ENCODE assay signal across 33 mouse cellular contexts in the genomic region with DNA sequence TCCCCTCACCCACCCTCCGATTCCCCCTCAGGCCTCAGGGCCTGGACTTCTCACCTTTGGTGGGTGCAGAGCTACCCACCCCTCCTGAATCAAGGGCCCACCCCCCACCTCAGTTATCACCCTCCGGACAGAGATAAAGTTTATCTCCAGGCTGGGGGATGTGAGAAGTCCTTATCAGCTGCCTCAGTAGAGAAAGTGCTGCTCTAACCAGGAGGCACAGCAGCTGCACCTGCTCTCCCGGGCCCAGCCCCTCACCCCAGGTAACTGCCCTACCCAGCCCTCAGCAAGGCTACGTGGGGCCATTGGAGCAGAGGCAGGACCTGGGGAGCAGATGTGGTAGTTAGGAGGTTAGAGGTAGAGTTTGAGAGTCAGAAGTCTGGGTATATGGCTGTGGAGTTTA. TPM values are rescaled to one million over a fixed set of nuclear protein-coding genes. Genes with fewer than 3 reads are reported as not detected.
DNase-seq lines count a peak whose midpoint lies in the region; ATAC-seq lines count a peak whose summit lies in the region.
"Had no signal": no experiment of that assay in that cellular context is flagged by ENCODE, and none has a peak within 500 bp of the region (broad histone marks: within the 10 kb centered on the region; RNA-seq: fewer than 3 reads in every experiment).

No protein-coding gene starts in this region.

- 35% methylated on average over 4 of the region's 4 CpGs for WGBS in heart, embryonic 10.5 days
- WGBS in midbrain, embryonic 10.5 days = 84% methylated on average over 4 of the region's 4 CpGs
- 83% methylated on average over 4 of the region's 4 CpGs for WGBS in midbrain, embryonic 15.5 days
- 24% methylated on average over 4 of the region's 4 CpGs for WGBS in liver, embryonic 16.5 days (ENCODE audit: insufficient replicate concordance)

- no peaks in the 10 kb centered on the region for H3K36me3 ChIP-seq in heart, embryonic 10.5 days
- H3K36me3 ChIP-seq in midbrain, embryonic 10.5 days = no peaks in the 10 kb centered on the region
- H3K36me3 ChIP-seq in midbrain, embryonic 15.5 days (replicated peaks) = no peaks in the 10 kb centered on the region
- peaks cover 14% of the 10 kb centered on the region for H3K36me3 ChIP-seq in liver, embryonic 16.5 days (ENCODE audit: control insufficient read depth, insufficient read depth)
- H3K36me3 ChIP-seq: forebrain, embryonic 15.5 days; hindbrain, embryonic 10.5 days; intestine, embryonic 15.5 days; limb, embryonic 10.5 days; neural tube, embryonic 12.5 days had no signal

- H3K4me3 ChIP-seq in heart, embryonic 10.5 days = peak overlapping the region; percentile 36
- 0 out of 2 replicates have a peak overlapping the region, but pooled peaks have one; percentile 9 for H3K4me3 ChIP-seq in midbrain, embryonic 10.5 days
- H3K4me3 ChIP-seq in midbrain, embryonic 15.5 days = no peak overlapping the region
- peak overlapping the region; percentile 74 for H3K4me3 ChIP-seq in liver, embryonic 16.5 days (ENCODE audit: low read depth, low read length)
- H3K4me3 ChIP-seq: forebrain, embryonic 15.5 days; hindbrain, embryonic 10.5 days; intestine, embryonic 15.5 days; layer of hippocampus, adult 2 months; limb, embryonic 10.5 days; neural tube, embryonic 12.5 days had no signal

- no peaks in the 10 kb centered on the region for H3K27me3 ChIP-seq in heart, embryonic 10.5 days (ENCODE audit: insufficient read depth, poor library complexity, severe bottlenecking)
- H3K27me3 ChIP-seq in midbrain, embryonic 10.5 days (ENCODE audit: low read depth, poor library complexity, severe bottlenecking) = no peaks in the 10 kb centered on the region
- no peaks in the 10 kb centered on the region for H3K27me3 ChIP-seq in midbrain, embryonic 15.5 days (replicated peaks)
- no peaks in the 10 kb centered on the region for H3K27me3 ChIP-seq in liver, embryonic 16.5 days (ENCODE audit: control insufficient read depth, insufficient read depth, low read depth, low read length)
- H3K27me3 ChIP-seq: forebrain, embryonic 15.5 days; intestine, embryonic 15.5 days; neural tube, embryonic 12.5 days; Patski had no signal

- no peaks in the 10 kb centered on the region for H3K4me1 ChIP-seq in heart, embryonic 10.5 days
- H3K4me1 ChIP-seq in midbrain, embryonic 10.5 days = no peaks in the 10 kb centered on the region
- no peaks in the 10 kb centered on the region for H3K4me1 ChIP-seq in midbrain, embryonic 15.5 days
- peaks cover 22% of the 10 kb centered on the region for H3K4me1 ChIP-seq in liver, embryonic 16.5 days (ENCODE audit: control insufficient read depth, low read depth, low read length)
- H3K4me1 ChIP-seq: forebrain, embryonic 15.5 days; hindbrain, embryonic 10.5 days; intestine, embryonic 15.5 days; limb, embryonic 10.5 days; neural tube, embryonic 12.5 days had no signal

- no peak for DNase-seq in heart, embryonic 10.5 days (ENCODE audit: low spot score)
- no peak for DNase-seq in heart, adult 11 months
- no peak for DNase-seq in midbrain, embryonic 10.5 days (ENCODE audit: low spot score)
- peak; percentile 63 for DNase-seq in liver
- DNase-seq in B cell, adult 2 months = no peak
- DNase-seq: adrenal gland, postnatal 10 days; cerebellum, adult 9-10 months; gastrocnemius, postnatal 10 days; kidney, adult 8-10 months; kidney, postnatal 14 days; lung, postnatal 10 days; midbrain, embryonic 14.5 days; retina, postnatal 1 day; right cerebral cortex, postnatal 25 days; thymus, adult 2 months had no signal

- no peaks in the 10 kb centered on the region for H3K9me3 ChIP-seq in heart, embryonic 10.5 days
- H3K9me3 ChIP-seq in midbrain, embryonic 10.5 days (replicated peaks) = peaks cover 8% of the 10 kb centered on the region
- no peaks in the 10 kb centered on the region for H3K9me3 ChIP-seq in midbrain, embryonic 15.5 days
- H3K9me3 ChIP-seq in liver, embryonic 16.5 days (replicated peaks; ENCODE audit: control insufficient read depth, low read length) = no peaks in the 10 kb centered on the region
- H3K9me3 ChIP-seq: forebrain, embryonic 15.5 days; intestine, embryonic 15.5 days; limb, embryonic 10.5 days; neural tube, embryonic 12.5 days had no signal

- no peak overlapping the region for H3K9ac ChIP-seq in midbrain, embryonic 15.5 days
- H3K9ac ChIP-seq in liver, embryonic 16.5 days (ENCODE audit: low read depth, low read length) = peak overlapping the region; percentile 79
- H3K9ac ChIP-seq: forebrain, embryonic 15.5 days; intestine, embryonic 15.5 days; neural tube, embryonic 12.5 days had no signal

- ATAC-seq in midbrain, embryonic 15.5 days (replicated peaks) = no peak
- ATAC-seq in liver, embryonic 16.5 days (ENCODE audit: low read depth) = peak; percentile 24; the same call in 1 of the 2 replicates
- no peak for ATAC-seq in activated CD4-positive, CD25-positive, alpha-beta regulatory T cell, adult 4 months
- ATAC-seq: CD4-positive, CD25-positive, alpha-beta regulatory T cell, adult 4 months; forebrain, embryonic 15.5 days; hindbrain, embryonic 16.5 days; intestine, embryonic 15.5 days; Patski had no signal

- H3K27ac ChIP-seq in heart, embryonic 10.5 days = no peak overlapping the region; the same call in 1 of the 2 replicates
- no peak overlapping the region for H3K27ac ChIP-seq in midbrain, embryonic 10.5 days (replicated peaks)
- H3K27ac ChIP-seq in midbrain, embryonic 15.5 days = no peak overlapping the region
- H3K27ac ChIP-seq in liver, embryonic 16.5 days (ENCODE audit: low read length) = peak overlapping the region; percentile 88
- H3K27ac ChIP-seq: forebrain, embryonic 15.5 days; hindbrain, embryonic 10.5 days; intestine, embryonic 15.5 days; layer of hippocampus, adult 2 months; limb, embryonic 10.5 days; neural tube, embryonic 12.5 days had no signal

- no peak overlapping the region for H3K4me2 ChIP-seq in midbrain, embryonic 15.5 days
- H3K4me2 ChIP-seq in liver, embryonic 16.5 days (ENCODE audit: low read depth, low read length) = peak overlapping the region; percentile 65; the same call in 1 of the 2 replicates
- H3K4me2 ChIP-seq: forebrain, embryonic 15.5 days; intestine, embryonic 15.5 days; neural tube, embryonic 12.5 days had no signal

RNA-seq across cellular contexts. Expression of a gene that starts 11.7 kb away (rescaled TPM):
- 18.0 and 20.2 TPM in 2 replicates for polyA plus RNA-seq in heart, embryonic 10.5 days (2016; fragmentation: Nextera tagmentation; extraction: Ambion mirVana)
- polyA plus RNA-seq in midbrain, embryonic 10.5 days (2016; fragmentation: Nextera tagmentation; extraction: Ambion mirVana) = 5.4 and 7.8 TPM in 2 replicates
- 0.12 and 0.42 TPM in 2 replicates for polyA plus RNA-seq in midbrain, embryonic 15.5 days (2015; fragmentation: Nextera tagmentation; extraction: Ambion mirVana)
- 101 and 107 TPM in 2 replicates for polyA plus RNA-seq in liver, embryonic 16.5 days (2015; fragmentation: Nextera tagmentation; extraction: Ambion mirVana)
- 10 to 100 TPM; 28.9 to 29.6 TPM for polyA plus RNA-seq in activated CD4-positive, CD25-positive, alpha-beta regulatory T cell, adult 4 months (2017; shearing (Covaris generic))
- polyA plus RNA-seq: liver, adult 2 months; midbrain, embryonic 14.5 days; Patski had no signal

RNA-seq across cellular contexts. Expression of a gene that starts 18.5 kb away (rescaled TPM):
- 36.4 and 36.9 TPM in 2 replicates for polyA plus RNA-seq in heart, embryonic 10.5 days (2016; fragmentation: Nextera tagmentation; extraction: Ambion mirVana)
- polyA plus RNA-seq in midbrain, embryonic 10.5 days (2016; fragmentation: Nextera tagmentation; extraction: Ambion mirVana) = 71.7 and 85.0 TPM in 2 replicates
- 76.8 and 79.0 TPM in 2 replicates for polyA plus RNA-seq in midbrain, embryonic 15.5 days (2015; fragmentation: Nextera tagmentation; extraction: Ambion mirVana)
- 11.5 and 12.1 TPM in 2 replicates for polyA plus RNA-seq in liver, embryonic 16.5 days (2015; fragmentation: Nextera tagmentation; extraction: Ambion mirVana)
- polyA plus RNA-seq in activated CD4-positive, CD25-positive, alpha-beta regulatory T cell, adult 4 months (2017; shearing (Covaris generic)) = 10 to 100 TPM in 1 of 2 experiments, 1 to 10 TPM in 1; 8.7 to 10.0 TPM

RNA-seq across cellular contexts. Expression of a gene that starts 37.8 kb away (rescaled TPM):
- polyA plus RNA-seq in heart, embryonic 10.5 days (2016; fragmentation: Nextera tagmentation; extraction: Ambion mirVana) = not detected in 2 replicates
- polyA plus RNA-seq in midbrain, embryonic 10.5 days (2016; fragmentation: Nextera tagmentation; extraction: Ambion mirVana) = 0.19 TPM in 1 of 2 replicates, not detected in the other
- polyA plus RNA-seq in midbrain, embryonic 15.5 days (2015; fragmentation: Nextera tagmentation; extraction: Ambion mirVana) = not detected in 2 replicates
- not detected in 2 replicates for polyA plus RNA-seq in liver, embryonic 16.5 days (2015; fragmentation: Nextera tagmentation; extraction: Ambion mirVana)
- not detected for polyA plus RNA-seq in activated CD4-positive, CD25-positive, alpha-beta regulatory T cell, adult 4 months (2017; shearing (Covaris generic))
- polyA plus RNA-seq: brain, embryonic 14.5 days; CD4-positive, CD25-positive, alpha-beta regulatory T cell, adult 4 months; embryonic facial prominence, embryonic 14.5 days; forebrain, embryonic 15.5 days; heart, embryonic 16.5 days; hindbrain, embryonic 10.5 days; hindbrain, embryonic 16.5 days; intestine, embryonic 15.5 days; limb, embryonic 10.5 days; liver, adult 2 months; midbrain, embryonic 14.5 days; neural tube, embryonic 12.5 days; Patski; stomach, embryonic 14.5 days; thymus, adult 2 months; urinary bladder, adult 2 months had no signal

RNA-seq across cellular contexts. Expression of a gene that starts 46.5 kb away (rescaled TPM):
- 0.12 and 0.60 TPM in 2 replicates for polyA plus RNA-seq in heart, embryonic 10.5 days (2016; fragmentation: Nextera tagmentation; extraction: Ambion mirVana)
- polyA plus RNA-seq in midbrain, embryonic 10.5 days (2016; fragmentation: Nextera tagmentation; extraction: Ambion mirVana) = 13.3 and 26.7 TPM in 2 replicates
- 273 and 288 TPM in 2 replicates for polyA plus RNA-seq in midbrain, embryonic 15.5 days (2015; fragmentation: Nextera tagmentation; extraction: Ambion mirVana)
- polyA plus RNA-seq in liver, embryonic 16.5 days (2015; fragmentation: Nextera tagmentation; extraction: Ambion mirVana) = 0.05 and 0.17 TPM in 2 replicates
- polyA plus RNA-seq in activated CD4-positive, CD25-positive, alpha-beta regulatory T cell, adult 4 months (2017; shearing (Covaris generic)) = not detected
- polyA plus RNA-seq: CD4-positive, CD25-positive, alpha-beta regulatory T cell, adult 4 months; liver, adult 2 months; Patski had no signal

RNA-seq across cellular contexts. Expression of a gene that starts 52.1 kb away (rescaled TPM):
- polyA plus RNA-seq in heart, embryonic 10.5 days (2016; fragmentation: Nextera tagmentation; extraction: Ambion mirVana) = not detected in 2 replicates
- 0.54 and 0.56 TPM in 2 replicates for polyA plus RNA-seq in midbrain, embryonic 10.5 days (2016; fragmentation: Nextera tagmentation; extraction: Ambion mirVana)
- 0.27 and 0.46 TPM in 2 replicates for polyA plus RNA-seq in midbrain, embryonic 15.5 days (2015; fragmentation: Nextera tagmentation; extraction: Ambion mirVana)
- 0.13 and 0.28 TPM in 2 replicates for polyA plus RNA-seq in liver, embryonic 16.5 days (2015; fragmentation: Nextera tagmentation; extraction: Ambion mirVana)
- polyA plus RNA-seq in activated CD4-positive, CD25-positive, alpha-beta regulatory T cell, adult 4 months (2017; shearing (Covaris generic)) = not detected
- polyA plus RNA-seq: CD4-positive, CD25-positive, alpha-beta regulatory T cell, adult 4 months; embryonic facial prominence, embryonic 14.5 days; hindbrain, embryonic 10.5 days; limb, embryonic 10.5 days; liver, adult 2 months; midbrain, embryonic 14.5 days; neural tube, embryonic 12.5 days; stomach, embryonic 14.5 days; thymus, adult 2 months; urinary bladder, adult 2 months had no signal
